Mouse (Mus musculus): ENCODE measurements around the gene Lims1. TPM values are rescaled to one million over a fixed set of nuclear protein-coding genes. Genes with fewer than 3 reads are reported as not detected.

The Lims1 gene
- total RNA-seq, 2 experiments from 2014 or later, result 30.2 to 30.8 TPM

- no peak for DNase-seq (ENCODE audit: low spot score in 2 of 2)
Observed at GRCm38 (mm10) chr10:58343552-58343951, 20.3 kb downstream of the Lims1 start.

DNA sequence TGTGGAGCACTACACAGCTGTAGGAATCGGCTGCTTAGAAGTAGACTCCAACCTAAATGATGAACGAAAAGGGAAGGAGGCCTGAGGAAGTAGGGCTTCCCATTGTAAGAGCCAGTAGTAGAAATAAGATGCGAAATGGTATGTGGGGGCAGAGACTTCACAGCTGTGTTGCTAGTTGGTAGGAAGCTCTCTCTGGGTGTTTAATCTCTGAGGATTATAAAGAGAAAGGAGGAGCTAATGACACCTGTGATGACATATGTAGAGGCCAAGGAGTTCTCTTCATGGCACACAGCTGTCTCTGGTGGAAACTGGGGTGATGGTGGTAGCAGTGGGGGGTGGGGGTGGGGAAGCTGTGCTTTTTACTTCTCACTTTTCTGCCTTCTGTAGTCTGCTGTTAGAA, 27.3 kb downstream of the Lims1 start:
- DNase-seq (ENCODE audit: low spot score in 2 of 2), result no peak

GRCm38 (mm10) chr10:58351670-58352069, 28.4 kb downstream of the Lims1 start:
- no peak for DNase-seq (ENCODE audit: low spot score in 2 of 2)

DNA sequence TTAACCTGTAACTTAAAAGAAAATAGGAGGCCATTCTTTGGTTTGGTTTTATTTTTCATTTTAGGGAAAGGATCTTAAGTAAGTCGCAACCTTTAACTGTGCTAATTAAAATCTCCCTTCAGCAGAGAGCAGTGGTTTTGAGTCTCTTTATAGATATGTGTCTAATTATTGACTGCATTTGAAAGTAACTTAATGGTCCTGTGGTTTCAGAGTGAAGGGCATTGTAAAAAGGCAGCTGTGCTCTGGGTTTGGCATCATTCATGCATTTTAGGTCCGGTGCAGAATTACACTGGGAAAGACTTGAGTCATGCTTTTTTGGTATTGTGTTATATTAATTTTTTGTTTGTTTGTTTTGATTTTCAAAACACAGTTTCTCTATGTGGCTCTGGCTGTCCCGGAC, 29.1 kb downstream of the Lims1 start:
- no peak for DNase-seq (ENCODE audit: low spot score in 2 of 2)

- no peak for DNase-seq (ENCODE audit: low spot score in 2 of 2)
Observed at GRCm38 (mm10) chr10:58354561-58354960, 31.3 kb downstream of the Lims1 start.

DNA sequence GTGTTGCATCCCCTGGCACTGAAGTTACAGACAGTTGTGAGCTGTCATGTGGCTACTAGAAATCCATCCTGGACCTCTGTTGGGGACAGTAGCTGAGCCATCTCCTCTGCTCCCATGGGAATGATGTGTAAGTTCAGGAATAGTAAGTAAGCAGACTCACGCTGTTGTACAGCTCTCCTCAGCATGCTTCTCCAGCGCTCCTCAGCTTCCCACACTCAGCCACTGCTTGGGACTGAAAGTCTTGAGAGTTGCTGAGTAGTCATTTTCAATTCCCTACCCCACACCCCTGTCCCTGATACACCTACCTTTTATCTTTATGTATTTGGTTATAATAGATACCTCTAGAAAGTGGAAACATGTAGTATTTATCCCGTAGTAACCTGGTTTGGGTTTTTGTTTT, 33.2 kb downstream of the Lims1 start:
- DNase-seq (ENCODE audit: low spot score in 2 of 2), result no peak

DNA sequence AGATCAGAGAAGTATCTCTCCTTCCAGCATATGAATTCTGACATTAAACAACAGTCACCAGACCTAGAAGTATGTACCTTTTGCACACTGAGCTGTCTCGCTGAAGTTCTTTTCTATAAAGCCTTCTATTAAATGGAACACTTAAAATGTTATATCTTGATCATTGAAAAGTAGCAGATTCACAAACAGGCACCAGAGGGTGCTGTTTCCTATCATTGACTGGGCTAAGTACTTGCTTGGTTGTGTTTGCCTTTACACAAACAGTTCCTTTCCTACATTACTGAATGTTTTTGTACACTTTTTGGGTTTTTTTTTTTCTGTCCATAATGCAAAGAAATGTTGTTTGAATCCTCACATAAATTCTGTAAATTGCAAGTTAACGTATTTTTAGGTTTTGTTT, 35.9 kb downstream of the Lims1 start:
- peak in 1 of 2 experiments; percentile 51 for DNase-seq (ENCODE audit: low spot score in 2 of 2)

DNA sequence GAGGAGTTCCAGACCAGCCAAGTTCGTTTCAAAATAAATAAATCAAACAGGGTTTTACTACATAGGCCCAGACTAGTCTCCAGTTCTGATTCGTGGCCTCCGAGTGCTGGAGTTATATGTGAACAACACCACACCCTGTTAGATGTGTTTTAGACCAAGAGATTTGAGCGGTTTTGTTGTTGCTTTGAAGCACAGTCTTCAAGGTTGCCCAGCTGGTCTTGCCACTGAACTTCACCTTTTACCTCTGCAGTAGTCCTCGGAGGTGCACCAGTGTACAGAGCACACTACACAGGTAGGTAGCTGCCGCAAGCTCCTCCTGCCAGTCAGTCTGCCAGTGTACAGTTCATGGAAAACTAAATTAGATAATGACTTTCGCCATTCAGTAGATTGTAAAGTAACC, 36.7 kb downstream of the Lims1 start:
- no peak for DNase-seq (ENCODE audit: low spot score in 2 of 2)

GRCm38 (mm10) chr10:58362745-58363144, 39.5 kb downstream of the Lims1 start:
- DNase-seq (ENCODE audit: low spot score in 2 of 2), result peak in 1 of 2 experiments; percentile 40

- DNase-seq (ENCODE audit: low spot score in 2 of 2), result no peak
Observed at GRCm38 (mm10) chr10:58364770-58365515, 41.7 kb downstream of the Lims1 start.

- DNase-seq (ENCODE audit: low spot score in 2 of 2), result no peak
Observed at GRCm38 (mm10) chr10:58368791-58369706, 45.8 kb downstream of the Lims1 start.

DNA sequence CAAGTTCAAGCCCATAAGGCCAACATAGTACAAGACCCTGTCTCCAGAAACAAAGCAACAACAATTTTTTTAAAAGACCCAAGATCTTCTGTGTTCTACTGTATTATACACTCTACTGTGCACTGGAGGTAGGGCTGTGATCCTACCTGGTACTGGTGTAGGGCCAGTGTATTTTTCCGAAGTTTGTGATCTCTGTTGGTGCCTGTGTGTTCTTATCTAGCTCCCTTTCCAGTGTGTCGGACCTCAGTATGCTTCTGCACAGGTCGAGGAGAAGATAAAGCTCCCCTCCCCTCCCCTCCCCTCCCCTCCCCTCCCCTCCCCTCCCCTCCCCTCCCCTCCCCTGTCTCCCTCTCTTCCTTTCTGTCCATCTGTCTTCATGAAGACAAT, 46.4 kb downstream of the Lims1 start:
- DNase-seq (ENCODE audit: low spot score in 2 of 2), result no peak

- DNase-seq (ENCODE audit: low spot score in 2 of 2), result no peak
Observed at GRCm38 (mm10) chr10:58370143-58370542, 46.9 kb downstream of the Lims1 start.

DNA sequence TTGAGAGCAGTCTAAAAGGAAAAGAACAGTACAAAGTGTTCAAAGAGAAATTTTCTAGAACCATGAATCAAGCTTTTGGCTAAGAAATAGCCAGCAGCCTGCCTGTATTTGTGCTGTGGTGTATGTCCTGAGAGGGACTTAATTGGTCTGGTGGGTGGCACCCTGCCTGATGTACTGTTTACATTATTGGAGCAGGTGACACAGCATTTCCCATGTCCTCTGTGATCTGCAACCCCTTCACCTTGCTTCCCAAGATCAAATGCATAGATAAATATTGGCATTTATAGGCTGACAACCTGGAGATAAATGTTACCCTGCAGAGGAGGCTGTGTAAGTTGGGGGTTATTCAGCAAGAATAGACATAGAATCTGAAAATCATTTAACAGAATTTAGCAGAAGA, 47.3 kb downstream of the Lims1 start:
- no peak for DNase-seq (ENCODE audit: low spot score in 2 of 2)

- DNase-seq (ENCODE audit: low spot score in 2 of 2), result no peak
Observed at GRCm38 (mm10) chr10:58371279-58371842, 48.1 kb downstream of the Lims1 start.

DNA sequence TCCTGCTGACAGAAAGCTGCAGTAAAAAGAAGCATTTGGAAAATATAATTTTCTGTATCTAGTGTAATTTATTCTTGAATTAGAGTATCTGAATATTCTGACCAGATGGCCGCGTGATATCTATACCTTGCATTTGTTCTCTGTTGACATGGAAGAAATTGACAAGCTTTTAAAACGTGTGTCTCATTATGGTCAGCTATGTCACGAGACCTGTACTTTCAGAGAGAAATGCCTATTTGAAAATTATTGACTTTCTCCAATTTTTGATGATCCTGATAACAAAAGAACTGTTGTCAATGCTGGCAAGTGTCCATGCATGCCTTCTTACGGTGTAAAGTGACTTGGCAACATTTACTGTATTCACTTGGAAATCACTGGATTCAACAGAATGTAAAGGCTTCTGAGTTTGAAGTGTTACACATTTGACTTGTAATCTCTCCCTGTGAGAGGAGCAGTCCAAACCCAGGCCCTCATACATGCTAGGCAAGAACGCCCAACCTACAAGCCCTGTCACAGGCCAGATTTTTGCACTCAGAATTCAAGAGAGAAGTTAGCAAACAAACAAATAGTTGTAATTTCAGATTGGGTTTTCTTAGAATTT, 49.3 kb downstream of the Lims1 start:
- DNase-seq (ENCODE audit: low spot score in 2 of 2), result no peak

DNA sequence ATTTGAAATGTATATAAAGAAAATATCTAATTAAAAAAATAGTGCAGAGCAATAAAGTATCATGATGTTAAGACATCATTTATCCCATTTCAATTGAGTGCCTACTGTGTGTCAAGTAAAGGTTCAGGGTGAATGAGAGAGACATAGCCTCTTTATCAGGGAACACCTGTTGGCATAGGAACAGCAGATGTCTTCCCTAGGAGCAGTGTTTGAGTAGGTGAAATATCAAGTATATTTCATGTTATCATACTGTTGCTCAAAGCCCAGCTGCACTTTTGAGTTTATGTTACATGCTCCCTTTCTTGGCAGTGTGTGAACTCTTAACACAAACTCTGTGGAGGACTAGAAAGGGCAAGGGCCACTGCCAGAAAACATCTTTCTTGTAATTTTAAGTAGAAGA, 50.6 kb downstream of the Lims1 start:
- DNase-seq (ENCODE audit: low spot score in 2 of 2), result no peak

- DNase-seq (ENCODE audit: low spot score in 2 of 2), result no peak
Observed at GRCm38 (mm10) chr10:58377592-58378197, 54.4 kb downstream of the Lims1 start.

DNA sequence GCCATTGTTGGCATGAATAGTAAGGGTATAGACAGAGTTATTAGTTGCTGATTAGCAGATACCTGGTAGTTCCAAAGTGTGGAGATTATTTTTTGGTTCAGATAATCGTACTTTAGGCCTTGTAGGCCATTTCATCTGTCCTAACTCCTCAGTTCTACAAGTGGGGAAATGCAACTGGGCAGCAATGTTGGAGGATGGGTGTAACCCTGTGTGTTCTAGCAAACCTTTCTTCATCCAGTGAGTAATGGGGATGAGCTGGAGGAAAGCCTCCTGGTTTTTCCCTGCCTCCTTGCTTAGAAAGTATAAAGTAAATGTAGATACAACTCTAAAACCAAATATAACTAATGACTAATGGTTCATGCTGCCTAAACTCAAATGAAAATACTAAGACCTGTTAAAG, 55.1 kb downstream of the Lims1 start:
- no peak for DNase-seq (ENCODE audit: low spot score in 2 of 2)

DNA sequence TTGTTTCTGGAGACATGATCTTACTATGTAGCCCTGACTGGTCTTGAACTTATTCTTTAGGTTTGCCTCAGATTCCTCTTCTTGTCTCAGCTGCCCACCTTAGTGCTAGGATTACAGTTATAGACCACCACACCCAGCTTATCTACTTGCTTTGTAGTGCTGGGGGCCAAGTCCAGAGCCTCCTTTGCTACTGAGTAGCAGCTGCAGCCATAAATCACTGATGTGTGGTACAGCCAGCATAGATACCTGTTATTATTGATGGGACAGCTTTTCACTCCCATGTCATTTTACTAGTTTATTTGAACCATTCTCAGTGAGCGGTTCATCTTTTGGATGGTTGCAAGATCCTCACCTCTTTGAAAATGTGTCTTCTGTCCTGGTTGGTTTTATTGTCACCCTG, 56.4 kb downstream of the Lims1 start:
- DNase-seq (ENCODE audit: low spot score in 2 of 2), result no peak

DNA sequence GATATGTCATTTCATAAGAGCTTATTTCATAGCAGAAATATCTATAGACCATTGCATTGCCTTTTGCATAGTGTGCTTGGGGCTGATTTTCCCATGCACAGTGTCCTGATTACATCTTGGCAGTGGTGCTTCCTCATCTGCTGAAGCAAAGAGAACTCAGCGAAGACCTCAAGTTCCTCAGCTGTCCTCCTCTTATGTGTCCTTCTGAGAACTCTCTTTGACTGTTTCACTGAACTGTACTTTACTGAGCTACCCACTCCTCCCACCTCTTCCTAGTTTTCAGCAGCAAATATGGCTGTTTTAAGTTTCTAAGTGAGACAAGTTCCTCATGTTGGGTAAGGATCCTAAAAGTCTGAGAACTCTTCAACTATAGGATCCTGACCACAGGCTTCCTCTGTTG, 58.6 kb downstream of the Lims1 start:
- DNase-seq (ENCODE audit: low spot score in 2 of 2), result no peak
